Mouse (Mus musculus) kidney, adult 18-20 months (tissue): ENCODE measurements around the gene Bach2.

Experiments
- DNase-seq: peaks from one replicate; pipeline ENCODE4 v3.0.0; 2021

Bach2 gene

GRCm38 (mm10) chr4:32538088-32538487, 299.5 kb downstream of the Bach2 start:
- DNase-seq: peak; percentile 66

GRCm38 (mm10) chr4:32538488-32538887, 299.9 kb downstream of the Bach2 start:
- no peak for DNase-seq

GRCm38 (mm10) chr4:32538987-32539386, 300.4 kb downstream of the Bach2 start:
- no peak for DNase-seq

GRCm38 (mm10) chr4:32544821-32545545, 306.4 kb downstream of the Bach2 start:
- no peak for DNase-seq

GRCm38 (mm10) chr4:32545548-32545947, 306.9 kb downstream of the Bach2 start:
- no peak for DNase-seq

- DNase-seq: no peak
These were observed 310.5 kb downstream of the Bach2 start for GRCm38 (mm10) chr4:32549150-32549549.

- no peak for DNase-seq
These were observed 312.7 kb downstream of the Bach2 start for GRCm38 (mm10) chr4:32551337-32551736.

GRCm38 (mm10) chr4:32555506-32555905, 316.9 kb downstream of the Bach2 start:
- no peak for DNase-seq

GRCm38 (mm10) chr4:32560246-32560645, 321.6 kb downstream of the Bach2 start:
- DNase-seq: no peak

- no peak for DNase-seq
These were observed 322.3 kb downstream of the Bach2 start for GRCm38 (mm10) chr4:32560724-32561554.

GRCm38 (mm10) chr4:32561555-32562095, 323.0 kb downstream of the Bach2 start:
- peak; percentile 37 for DNase-seq

GRCm38 (mm10) chr4:32562319-32563115, 323.9 kb downstream of the Bach2 start:
- no peak for DNase-seq

- DNase-seq: no peak
These were observed 325.8 kb downstream of the Bach2 start for GRCm38 (mm10) chr4:32564416-32564815.

- no peak for DNase-seq
These were observed 326.3 kb downstream of the Bach2 start for GRCm38 (mm10) chr4:32564918-32565317.

- no peak for DNase-seq
These were observed 330.4 kb downstream of the Bach2 start for GRCm38 (mm10) chr4:32569054-32569453.

GRCm38 (mm10) chr4:32569995-32570938, 331.7 kb downstream of the Bach2 start:
- DNase-seq: no peak

- no peak for DNase-seq
These were observed 332.3 kb downstream of the Bach2 start for GRCm38 (mm10) chr4:32570939-32571317.

- no peak for DNase-seq
These were observed 332.8 kb downstream of the Bach2 start for GRCm38 (mm10) chr4:32571441-32571840.

GRCm38 (mm10) chr4:32572118-32572517, 333.5 kb downstream of the Bach2 start:
- DNase-seq: peak; percentile 31

GRCm38 (mm10) chr4:32573586-32573985, 335.0 kb downstream of the Bach2 start:
- no peak for DNase-seq

GRCm38 (mm10) chr4:32574604-32575003, 336.0 kb downstream of the Bach2 start:
- DNase-seq: no peak

GRCm38 (mm10) chr4:32575165-32575564, 336.6 kb downstream of the Bach2 start:
- DNase-seq: no peak
